Mouse (Mus musculus): ENCODE measurements around the gene Slc26a10.
"Not testable (repeated sequence)": the region's sequence is repeated elsewhere in the genome, so short reads cannot be mapped to it uniquely, and the experiment has no call there.

The Slc26a10 gene

GRCm38 (mm10) chr10:127181566-127181965 lies 1.1 kb upstream of the Slc26a10 start:
- DNase-seq, result no peak

DNA sequence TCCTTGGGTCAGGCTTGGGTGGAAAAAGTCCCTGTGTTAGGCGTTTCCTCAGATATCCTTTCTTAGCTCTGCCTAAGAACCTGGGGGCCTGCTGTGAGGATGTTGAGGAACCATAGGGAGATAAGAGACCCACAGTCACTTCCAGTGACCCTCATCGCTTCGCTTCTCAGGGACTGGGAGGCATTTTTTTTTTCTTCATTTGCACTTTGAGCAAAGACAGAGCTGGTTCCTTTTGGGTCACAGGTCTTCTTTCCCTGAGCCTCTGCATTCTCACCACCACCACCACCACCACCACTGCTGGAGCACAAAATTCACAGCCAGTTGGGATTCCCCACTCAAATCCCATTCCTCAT lies 226 bp upstream of the Slc26a10 start:
- no peak for DNase-seq

- DNase-seq, result no peak
Measured at GRCm38 (mm10) chr10:127178286-127179027, 2.0 kb downstream of the Slc26a10 start.

GRCm38 (mm10) chr10:127177719-127178118 lies 2.7 kb downstream of the Slc26a10 start:
- peak; percentile 82 for DNase-seq

DNA sequence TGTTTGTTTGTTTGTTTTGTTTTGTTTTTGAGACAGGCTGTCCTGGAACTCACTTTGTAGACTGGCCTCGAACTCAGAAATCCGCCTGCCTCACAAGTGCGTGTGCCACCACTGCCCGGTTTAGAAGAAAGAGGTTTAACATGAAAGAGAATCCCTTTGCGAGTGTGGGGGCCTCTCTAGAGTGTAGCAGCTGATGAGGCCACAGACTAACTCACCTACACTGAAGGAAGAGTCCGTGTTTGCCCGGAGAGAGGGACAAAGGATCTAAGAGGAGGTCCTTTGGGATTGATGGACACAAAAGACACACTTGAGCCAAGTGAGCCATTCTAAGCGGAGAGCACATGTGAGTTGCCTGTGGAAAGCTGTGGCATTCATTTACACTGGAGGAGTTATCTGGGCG lies 3.2 kb downstream of the Slc26a10 start:
- DNase-seq, result no peak

GRCm38 (mm10) chr10:127176756-127177155 lies 3.7 kb downstream of the Slc26a10 start:
- no peak for DNase-seq

DNA sequence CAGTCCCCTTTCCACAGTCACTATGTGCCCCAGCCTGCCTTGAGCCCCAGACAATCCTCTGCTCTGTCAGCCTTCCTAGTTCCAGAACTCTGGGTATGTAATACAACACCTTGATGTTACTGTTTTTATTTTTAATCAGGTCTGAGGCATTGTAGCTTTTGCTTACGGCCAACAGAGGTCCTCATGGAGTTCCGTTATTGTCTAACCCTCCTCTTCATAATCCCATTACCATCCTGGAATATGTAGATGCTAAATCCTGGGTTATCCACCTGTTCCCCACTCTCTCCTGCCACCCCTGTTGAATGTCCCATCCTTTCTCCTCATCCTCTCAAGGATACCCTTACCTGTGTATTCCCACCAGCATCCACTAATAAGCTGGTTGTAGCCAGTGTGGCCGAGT lies 4.2 kb downstream of the Slc26a10 start:
- no peak for DNase-seq

DNA sequence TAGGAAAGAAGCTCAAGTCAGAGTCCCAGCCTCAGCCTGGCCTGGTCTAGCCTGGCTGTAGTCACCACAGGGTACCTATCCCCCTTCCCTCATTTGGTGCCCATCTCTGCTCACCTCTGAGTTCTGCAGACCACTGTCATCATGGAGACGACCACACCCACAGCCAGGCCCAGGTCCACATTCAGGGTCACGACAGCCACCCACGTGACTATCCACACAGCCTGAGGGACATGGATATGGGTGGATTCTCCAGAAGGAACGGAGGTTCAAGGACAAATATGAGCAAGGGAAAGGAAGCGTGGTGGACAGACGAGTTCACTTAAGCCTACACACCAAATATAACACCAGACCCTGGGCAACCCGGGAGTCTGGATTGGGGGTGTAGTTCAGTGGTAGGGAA lies 6.3 kb downstream of the Slc26a10 start:
- DNase-seq, result no peak

- no peak for DNase-seq
Measured at GRCm38 (mm10) chr10:127173148-127174065, 7.0 kb downstream of the Slc26a10 start.

GRCm38 (mm10) chr10:127171631-127172200 lies 8.7 kb downstream of the Slc26a10 start:
- DNase-seq, result no peak

GRCm38 (mm10) chr10:127170837-127171272 lies 9.6 kb downstream of the Slc26a10 start:
- peak; percentile 82 for DNase-seq

- no peak for DNase-seq
Measured at GRCm38 (mm10) chr10:127170002-127170401, 10.4 kb downstream of the Slc26a10 start.

DNA sequence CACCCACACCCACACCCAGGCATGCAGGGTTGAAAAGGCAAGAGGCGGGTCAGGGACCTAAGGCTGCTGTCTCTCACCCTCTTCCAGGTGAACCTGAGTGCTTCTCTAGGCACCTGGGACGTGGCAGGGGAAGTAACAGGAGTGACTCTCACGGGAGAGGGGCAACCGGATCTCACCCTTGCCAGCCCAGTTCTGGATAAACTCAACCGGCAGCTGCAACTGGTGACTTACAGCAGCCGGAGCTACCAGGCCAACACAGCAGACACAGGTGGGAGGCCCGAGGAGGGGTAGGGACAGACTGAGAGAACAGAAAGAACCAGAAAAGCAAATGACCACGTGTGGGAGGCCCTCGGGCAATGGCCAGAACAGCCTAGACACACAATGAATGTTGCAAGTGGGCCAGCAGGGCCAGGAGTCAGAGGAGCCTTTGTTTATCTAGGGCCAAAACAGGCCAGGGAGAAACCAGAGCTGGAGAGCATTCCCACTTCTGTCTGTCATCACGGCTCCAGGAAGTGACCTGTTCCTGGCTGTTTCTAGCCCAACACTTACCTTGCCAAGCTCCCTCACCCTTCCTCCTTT lies 12.7 kb downstream of the Slc26a10 start:
- no peak for DNase-seq

DNA sequence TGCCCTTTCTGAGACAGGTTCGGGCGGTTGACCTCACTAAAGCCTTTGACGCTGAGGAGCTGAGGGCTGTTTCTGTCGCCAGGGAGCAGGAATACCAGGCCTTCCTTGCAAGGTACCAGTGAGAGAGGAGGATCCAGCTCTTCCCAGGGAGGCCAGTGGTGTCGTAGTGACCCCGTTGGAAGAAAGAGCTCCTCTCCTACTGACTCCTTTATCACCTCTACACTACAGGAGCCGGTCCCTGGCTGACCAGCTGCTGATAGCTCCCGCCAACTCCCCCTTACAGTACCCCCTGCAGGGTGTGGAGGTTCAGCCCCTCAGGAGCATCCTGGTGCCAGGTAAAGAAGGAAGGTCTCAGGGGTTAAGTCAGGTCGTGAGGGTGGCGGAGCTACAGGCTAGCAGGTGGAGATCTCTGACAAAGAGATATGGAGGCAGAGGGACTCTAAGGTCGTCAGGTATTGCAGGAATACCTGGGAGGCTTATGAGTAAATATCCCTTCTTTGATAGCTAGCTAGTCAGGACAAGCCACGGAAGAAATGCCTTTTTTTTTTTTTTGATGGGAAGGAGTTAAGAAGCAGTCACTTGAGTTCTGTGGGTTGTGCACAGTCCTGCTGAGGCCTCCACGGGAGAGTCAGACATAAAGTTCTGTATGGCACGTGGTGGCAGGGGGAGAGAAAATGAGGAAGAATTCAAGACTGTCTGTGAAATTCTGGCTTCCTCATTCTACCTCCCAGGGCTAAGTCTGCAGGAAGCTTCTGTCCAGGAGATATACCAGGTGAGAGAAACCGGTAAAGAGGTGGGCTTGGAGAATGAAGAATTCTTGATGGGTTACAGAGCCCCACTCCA lies 13.5 kb downstream of the Slc26a10 start:
- no peak for DNase-seq

- DNase-seq, result no peak
Measured at GRCm38 (mm10) chr10:127166404-127166715, 14.1 kb downstream of the Slc26a10 start.

GRCm38 (mm10) chr10:127165654-127166403 lies 14.6 kb downstream of the Slc26a10 start:
- DNase-seq, result peak; percentile 46

DNA sequence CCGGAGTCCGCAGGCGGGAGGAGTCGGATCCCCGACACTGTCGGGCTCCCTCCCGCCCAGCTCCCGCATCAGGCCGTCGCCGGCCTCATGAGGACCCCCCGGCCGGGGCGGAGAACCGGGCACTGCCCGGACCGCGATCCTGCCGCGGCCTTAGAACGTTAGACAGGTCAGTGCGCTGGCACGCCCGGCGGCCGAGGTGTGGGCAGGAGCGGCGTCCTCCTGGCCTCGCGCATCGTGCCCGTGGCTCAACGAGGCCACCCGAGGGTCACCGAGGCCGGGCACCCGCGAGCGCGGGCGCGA lies 15.1 kb downstream of the Slc26a10 start:
- no peak for DNase-seq

DNA sequence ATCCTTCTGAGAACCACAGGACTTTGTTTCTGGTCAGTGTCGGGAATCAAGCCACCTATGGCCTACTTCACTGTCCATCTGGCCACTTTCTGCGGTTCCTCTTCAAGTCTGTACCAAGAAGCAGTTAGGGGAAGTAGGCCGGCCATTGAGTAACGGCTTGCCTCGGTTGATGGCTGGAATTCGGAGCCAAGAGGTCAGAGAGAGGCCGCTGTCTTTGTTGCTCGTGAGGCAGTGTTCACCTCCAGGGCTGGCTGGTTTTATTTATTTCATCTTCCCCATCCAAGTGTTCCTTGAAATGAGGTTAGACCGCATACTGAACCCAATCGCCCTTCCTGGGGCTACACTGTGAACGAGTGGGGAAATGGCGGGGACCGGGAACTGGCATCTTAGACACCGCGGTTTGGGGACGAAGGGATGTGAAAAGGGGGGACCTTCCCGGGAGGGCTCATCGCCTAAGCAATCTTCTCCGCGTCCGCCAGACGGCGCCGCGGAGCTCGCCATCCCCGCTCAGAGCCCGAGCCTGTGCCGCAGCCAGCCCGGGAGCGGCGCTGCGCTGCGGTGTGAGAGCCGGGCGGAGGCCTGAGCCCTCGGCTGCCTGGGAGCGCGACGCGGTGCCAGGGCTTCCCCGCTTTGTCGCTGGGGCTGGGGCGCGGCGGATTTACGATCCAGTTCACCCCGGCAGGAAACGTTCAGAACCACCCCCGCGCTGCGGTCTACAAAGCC lies 15.7 kb downstream of the Slc26a10 start, which contains the start of gene B4galnt1:
Gene B4galnt1 (plus strand): TSS at position 595 of the 723 bp plus-strand sequence.
- DNase-seq, result peak; percentile 76

DNA sequence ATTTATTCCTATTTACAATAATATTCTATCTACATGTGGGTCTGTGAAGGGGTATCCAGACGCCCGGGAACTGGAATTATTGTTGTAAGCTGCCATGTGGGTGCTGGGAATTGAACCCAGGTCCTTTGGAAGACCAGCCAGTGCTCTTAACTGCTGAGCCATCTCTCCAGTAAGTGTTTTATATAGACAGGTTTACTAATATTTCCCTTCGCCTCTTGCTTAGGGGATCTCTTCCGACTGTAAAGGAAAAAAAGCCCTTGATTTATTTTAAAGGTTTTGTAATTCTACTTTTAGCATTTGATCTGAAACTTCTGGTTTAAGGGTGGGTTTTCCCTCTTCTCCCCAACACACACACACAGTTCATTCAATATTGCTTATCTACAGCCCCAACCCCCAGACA lies 16.3 kb downstream of the Slc26a10 start:
- no peak for DNase-seq

- DNase-seq, result not testable (repeated sequence)
Measured at GRCm38 (mm10) chr10:127162771-127163261, 17.6 kb downstream of the Slc26a10 start.

GRCm38 (mm10) chr10:127160728-127161127 lies 19.7 kb downstream of the Slc26a10 start:
- no peak for DNase-seq
